Mouse (Mus musculus) megakaryocyte, embryonic 14.5 days (primary cell): ENCODE results near the gene Gm5447. TPM values are rescaled to one million over a fixed set of nuclear protein-coding genes. Genes with fewer than 3 reads are reported as not detected.

Experiments
- H3K27me3 ChIP-seq: replicated peaks from 2 replicates; pipeline ENCODE3; 2012; ENCODE audit warnings: inconsistent platforms
- H3K36me3 ChIP-seq: replicated peaks from 2 replicates; pipeline ENCODE3; 2012; ENCODE audit warnings: low read length, inconsistent platforms, mixed read lengths
- H3K4me1 ChIP-seq: 2 replicates; pipeline ENCODE4 v1.6.1; 2012; ENCODE audit warnings: inconsistent platforms
- H3K4me3 ChIP-seq: replicated peaks from 2 replicates; pipeline ENCODE3; 2012; ENCODE audit warnings: moderate library complexity, mild to moderate bottlenecking, inconsistent platforms
- H3K9me3 ChIP-seq: 2 replicates; pipeline ENCODE4 v1.6.1; 2012; ENCODE audit warnings: inconsistent platforms
- FLI1 ChIP-seq: IDR thresholded peaks from 2 replicates; pipeline ENCODE4 v1.6.1; 2012; ENCODE audit warnings: low read length, inconsistent platforms, mixed read lengths
- GATA1 ChIP-seq: IDR thresholded peaks from 3 replicates; pipeline ENCODE4 v1.6.1; 2012; ENCODE audit warnings: mixed read lengths, low read length, inconsistent platforms, borderline replicate concordance
- polyA plus RNA-seq: library from polyadenylated mRNA; stranded (reverse); fragments of >175 nt; gene quantifications from 2 replicates; pipeline ENCODE4 v1.2.3, GENCODE M21; 2012; ENCODE audit warnings: low replicate concordance; ENCODE audit not compliant: insufficient read depth

The Gm5447 gene
- polyA plus RNA-seq, 1 experiment, result not detected

- TF ChIP-seq FLI1 (no peak), GATA1 (no peak)
- Histone ChIP-seq H3K27me3 (no peaks in the 10 kb centered on the region), H3K4me1 (peaks cover 41% of the 10 kb centered on the region), H3K4me3 (no peak overlapping the region), H3K9me3 (peaks cover 4% of the 10 kb centered on the region), H3K36me3 (peaks cover 72% of the 10 kb centered on the region)
Measured at GRCm38 (mm10) chr13:30953580-30953979, 20.4 kb upstream of the Gm5447 start.

DNA sequence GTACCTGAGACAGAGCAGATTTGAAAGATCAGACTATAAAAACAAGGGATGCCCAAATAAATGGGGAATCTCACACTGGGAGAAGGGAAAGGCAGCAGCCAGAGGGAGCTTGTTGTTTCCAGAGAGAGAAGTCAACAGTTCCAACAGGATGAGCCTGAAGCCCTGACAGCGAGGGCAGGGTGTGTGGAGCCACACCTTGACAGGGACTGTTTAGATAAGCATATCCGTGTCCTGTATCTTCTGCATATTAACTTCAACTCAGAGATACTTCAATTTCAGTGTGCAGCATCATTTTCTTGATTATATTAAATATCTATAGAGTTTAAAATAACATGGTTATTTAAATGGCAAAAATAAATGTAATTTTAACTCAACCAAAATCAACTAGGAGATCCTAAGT, 13.3 kb upstream of the Gm5447 start:
- TF ChIP-seq GATA1 (no peak), FLI1 (no peak)
- H3K27me3 ChIP-seq, result no peaks in the 10 kb centered on the region
- H3K36me3 ChIP-seq, result peaks cover 85% of the 10 kb centered on the region
- peaks cover 62% of the 10 kb centered on the region for H3K4me1 ChIP-seq
- H3K4me3 ChIP-seq, result no peak overlapping the region
- no peaks in the 10 kb centered on the region for H3K9me3 ChIP-seq

DNA sequence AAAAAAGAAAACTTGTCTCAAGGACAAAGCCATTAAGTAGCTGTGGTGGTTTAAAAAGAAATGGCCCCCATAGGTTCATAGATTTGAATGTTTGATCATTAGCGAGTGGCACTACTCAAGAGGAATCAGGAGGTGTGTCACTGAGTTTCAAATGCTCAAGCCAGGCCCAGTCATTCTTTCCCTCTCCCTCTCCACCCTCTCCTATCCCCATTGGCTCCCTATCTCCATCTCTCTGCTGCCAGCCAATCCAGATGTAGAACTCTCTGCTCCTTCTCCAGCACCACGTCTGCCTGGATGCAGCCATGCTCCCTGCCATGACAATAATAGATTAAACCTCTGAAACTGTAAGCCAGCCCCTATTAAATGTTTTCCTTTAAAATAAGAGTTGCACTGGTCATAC, 12.1 kb upstream of the Gm5447 start:
- Histone ChIP-seq H3K27me3 (no peaks in the 10 kb centered on the region), H3K36me3 (peaks cover 81% of the 10 kb centered on the region), H3K4me1 (peaks cover 60% of the 10 kb centered on the region), H3K9me3 (no peaks in the 10 kb centered on the region), H3K4me3 (no peak overlapping the region)
- no peak for TF ChIP-seq GATA1
- no peak for TF ChIP-seq FLI1

GRCm38 (mm10) chr13:30966507-30966911, 7.5 kb upstream of the Gm5447 start:
- H3K27me3 ChIP-seq, result no peaks in the 10 kb centered on the region
- TF ChIP-seq GATA1 (no peak), FLI1 (no peak)
- H3K36me3 ChIP-seq, result peaks cover 56% of the 10 kb centered on the region
- no peaks in the 10 kb centered on the region for H3K9me3 ChIP-seq
- H3K4me1 ChIP-seq, result peaks cover 78% of the 10 kb centered on the region
- peak overlapping the region; percentile 70 for H3K4me3 ChIP-seq

GRCm38 (mm10) chr13:30968311-30968710, 5.7 kb upstream of the Gm5447 start:
- no peak for TF ChIP-seq FLI1
- no peak for TF ChIP-seq GATA1
- peaks cover 38% of the 10 kb centered on the region for H3K36me3 ChIP-seq
- no peaks in the 10 kb centered on the region for H3K9me3 ChIP-seq
- peaks cover 72% of the 10 kb centered on the region for H3K4me1 ChIP-seq
- no peaks in the 10 kb centered on the region for H3K27me3 ChIP-seq
- H3K4me3 ChIP-seq, result no peak overlapping the region

DNA sequence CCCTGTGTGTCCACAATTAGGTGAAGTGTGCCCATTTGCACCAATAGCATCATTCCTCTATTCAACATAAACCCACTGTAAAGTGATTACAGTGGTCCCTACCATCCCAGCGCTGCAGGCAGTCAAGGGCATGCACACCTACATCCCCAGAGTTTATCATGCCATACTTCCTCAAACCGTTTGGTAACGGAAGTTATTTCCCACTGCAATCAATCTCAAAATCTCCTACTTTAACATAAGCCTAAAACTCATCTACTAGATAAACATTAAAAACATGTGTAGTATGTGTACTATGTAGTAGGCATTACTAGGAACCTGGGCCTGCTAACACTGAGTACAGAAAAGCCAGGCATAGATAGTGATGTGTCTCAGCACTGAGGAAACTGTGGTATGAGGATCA, 3.0 kb upstream of the Gm5447 start:
- peaks cover 18% of the 10 kb centered on the region for H3K36me3 ChIP-seq
- TF ChIP-seq FLI1, result no peak
- TF ChIP-seq GATA1, result no peak
- peak overlapping the region; percentile 78 for H3K4me3 ChIP-seq
- peaks cover 67% of the 10 kb centered on the region for H3K4me1 ChIP-seq
- no peaks in the 10 kb centered on the region for H3K9me3 ChIP-seq
- no peaks in the 10 kb centered on the region for H3K27me3 ChIP-seq

GRCm38 (mm10) chr13:30972102-30972501, 1.9 kb upstream of the Gm5447 start:
- Histone ChIP-seq H3K4me3 (peak overlapping the region; percentile 96), H3K4me1 (peaks cover 58% of the 10 kb centered on the region), H3K9me3 (no peaks in the 10 kb centered on the region), H3K36me3 (peaks cover 12% of the 10 kb centered on the region), H3K27me3 (no peaks in the 10 kb centered on the region)
- TF ChIP-seq FLI1, result no peak
- TF ChIP-seq GATA1, result no peak

DNA sequence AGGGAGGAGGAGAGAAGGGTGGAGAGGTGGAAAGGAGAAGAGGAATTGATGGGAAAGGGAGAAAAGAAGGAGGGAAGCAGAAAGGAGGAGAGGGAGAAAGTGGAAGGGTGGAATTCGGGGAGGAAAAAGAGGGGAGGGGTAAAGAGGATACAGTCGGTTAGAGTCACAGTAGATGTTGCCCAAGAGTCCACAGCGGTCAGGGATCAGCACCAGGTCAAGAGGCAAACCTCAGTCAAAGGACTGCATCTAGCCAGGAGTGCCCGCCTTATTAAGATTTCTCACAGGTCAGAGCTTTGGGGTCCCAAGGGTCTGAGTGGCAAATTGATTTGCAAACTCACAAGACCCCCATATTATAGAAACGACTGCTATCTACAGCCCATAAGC, 235 bp downstream of the Gm5447 start:
- Histone ChIP-seq H3K9me3 (no peaks in the 10 kb centered on the region), H3K4me1 (peaks cover 48% of the 10 kb centered on the region), H3K36me3 (peaks cover 7% of the 10 kb centered on the region), H3K27me3 (no peaks in the 10 kb centered on the region), H3K4me3 (peak overlapping the region; percentile 96)
- no peak for TF ChIP-seq GATA1
- TF ChIP-seq FLI1, result no peak

DNA sequence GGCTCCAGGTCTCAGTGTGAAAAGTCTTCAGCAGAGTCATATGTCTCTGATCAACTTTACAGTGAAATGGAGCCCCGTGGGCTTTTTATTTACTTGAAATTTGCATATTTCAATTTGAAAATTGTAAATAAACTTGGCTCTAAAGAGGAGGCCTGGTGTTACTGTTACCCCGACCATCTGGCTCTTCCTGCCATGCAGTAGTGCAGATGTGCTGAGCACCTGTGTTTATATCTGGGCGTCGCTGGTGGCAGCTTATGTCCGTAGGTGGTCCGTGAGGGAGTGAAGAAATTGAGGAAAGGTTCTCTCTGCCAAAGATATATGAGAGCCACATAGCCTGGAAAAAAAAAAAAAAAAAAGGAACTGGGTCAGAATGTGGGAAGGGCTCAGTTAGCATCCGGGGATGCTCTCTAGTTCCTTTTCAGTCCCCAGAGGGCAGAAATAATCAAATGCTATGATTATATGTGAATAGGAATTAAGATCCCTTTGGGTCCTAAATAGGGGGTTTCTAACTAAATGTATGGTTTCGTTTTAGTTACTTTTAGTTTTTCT, 2.6 kb downstream of the Gm5447 start:
- TF ChIP-seq GATA1 (no peak), FLI1 (no peak)
- Histone ChIP-seq H3K4me1 (peaks cover 32% of the 10 kb centered on the region), H3K9me3 (no peaks in the 10 kb centered on the region), H3K36me3 (no peaks in the 10 kb centered on the region), H3K4me3 (no peak overlapping the region), H3K27me3 (no peaks in the 10 kb centered on the region)

- TF ChIP-seq GATA1 (no peak), FLI1 (no peak)
- no peaks in the 10 kb centered on the region for H3K36me3 ChIP-seq
- no peaks in the 10 kb centered on the region for H3K9me3 ChIP-seq
- peaks cover 28% of the 10 kb centered on the region for H3K4me1 ChIP-seq
- no peaks in the 10 kb centered on the region for H3K27me3 ChIP-seq
- H3K4me3 ChIP-seq, result no peak overlapping the region
Measured at GRCm38 (mm10) chr13:30978224-30978623, 4.2 kb downstream of the Gm5447 start.

- Histone ChIP-seq H3K27me3 (peaks cover 9% of the 10 kb centered on the region), H3K36me3 (no peaks in the 10 kb centered on the region), H3K4me3 (no peak overlapping the region), H3K4me1 (peaks cover 32% of the 10 kb centered on the region), H3K9me3 (no peaks in the 10 kb centered on the region)
- no peak for TF ChIP-seq FLI1
- TF ChIP-seq GATA1, result no peak
Measured at GRCm38 (mm10) chr13:30981666-30982065, 7.7 kb downstream of the Gm5447 start.
